Mouse (Mus musculus) cortical plate, adult 2 months (tissue): ENCODE results near the gene Fasl.

ENCODE experiments used
- CTCF ChIP-seq: fragments of 200-500 bp; IDR thresholded peaks from 2 replicates; pipeline ENCODE4 v1.5.1; 2011; ENCODE audit warnings: mild to moderate bottlenecking, control low read depth, low read length; ENCODE audit not compliant: insufficient read depth; ENCODE audit errors: extremely low read depth
- POLR2A ChIP-seq: fragments of 200-500 bp; IDR thresholded peaks from 2 replicates; pipeline ENCODE4 v1.6.1; 2011; ENCODE audit warnings: mild to moderate bottlenecking, low read length, control low read depth; ENCODE audit not compliant: insufficient read depth; ENCODE audit errors: extremely low read depth

DNA sequence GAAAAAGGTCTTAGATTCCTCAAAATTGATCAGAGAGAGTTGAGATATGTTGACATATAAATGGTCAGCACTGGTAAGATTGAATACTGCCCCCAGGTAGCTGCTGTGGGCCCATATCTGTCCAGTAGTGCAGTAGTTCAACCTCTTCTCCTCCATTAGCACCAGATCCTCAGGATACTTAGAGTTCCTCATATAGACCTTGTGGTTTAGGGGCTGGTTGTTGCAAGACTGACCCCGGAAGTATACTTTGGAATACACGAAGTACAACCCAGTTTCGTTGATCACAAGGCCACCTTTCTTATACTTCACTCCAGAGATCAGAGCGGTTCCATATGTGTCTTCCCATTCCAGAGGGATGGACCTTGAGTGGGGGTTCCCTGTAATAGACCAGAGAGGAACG lies 6.7 kb downstream of the Fasl start:
- no peak for TF ChIP-seq CTCF
- TF ChIP-seq POLR2A: no peak
